Mouse (Mus musculus) E14TG2a.4 (cell line): ENCODE measurements around the gene Gm17949.

ENCODE experiments used
- CTCF ChIP-seq: conservative IDR thresholded peaks from 2 replicates; pipeline ENCODE4 v1.5.1; 2014; ENCODE audit warnings: low read length
- NANOG ChIP-seq: IDR thresholded peaks from 2 replicates; pipeline ENCODE4 v1.6.1; 2014; ENCODE audit warnings: borderline replicate concordance, low read length, mixed read lengths

DNA sequence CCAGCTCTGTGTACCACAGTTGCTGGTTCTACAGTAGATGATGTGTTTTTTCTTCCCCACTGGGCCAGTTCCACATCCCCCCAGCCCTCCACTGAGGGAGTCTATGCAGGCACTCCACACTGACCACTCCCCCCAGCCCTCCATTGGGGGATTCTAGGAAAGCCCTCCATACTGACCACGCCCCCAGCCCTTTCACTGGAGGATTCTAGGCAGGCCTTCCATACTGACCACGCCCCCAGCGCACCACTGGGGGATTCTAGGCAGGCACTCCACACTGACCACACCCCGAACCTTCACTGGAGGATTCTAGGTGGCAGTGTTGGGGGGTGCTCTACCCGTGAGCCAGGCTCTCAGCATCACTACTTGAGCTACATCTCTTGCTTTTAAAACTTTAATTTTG, 36.1 kb downstream of the Gm17949 start:
- TF ChIP-seq CTCF, result no peak
- TF ChIP-seq NANOG, result no peak
